Mouse (Mus musculus): Measurements from ENCODE around the gene Nudcd3.

DNA sequence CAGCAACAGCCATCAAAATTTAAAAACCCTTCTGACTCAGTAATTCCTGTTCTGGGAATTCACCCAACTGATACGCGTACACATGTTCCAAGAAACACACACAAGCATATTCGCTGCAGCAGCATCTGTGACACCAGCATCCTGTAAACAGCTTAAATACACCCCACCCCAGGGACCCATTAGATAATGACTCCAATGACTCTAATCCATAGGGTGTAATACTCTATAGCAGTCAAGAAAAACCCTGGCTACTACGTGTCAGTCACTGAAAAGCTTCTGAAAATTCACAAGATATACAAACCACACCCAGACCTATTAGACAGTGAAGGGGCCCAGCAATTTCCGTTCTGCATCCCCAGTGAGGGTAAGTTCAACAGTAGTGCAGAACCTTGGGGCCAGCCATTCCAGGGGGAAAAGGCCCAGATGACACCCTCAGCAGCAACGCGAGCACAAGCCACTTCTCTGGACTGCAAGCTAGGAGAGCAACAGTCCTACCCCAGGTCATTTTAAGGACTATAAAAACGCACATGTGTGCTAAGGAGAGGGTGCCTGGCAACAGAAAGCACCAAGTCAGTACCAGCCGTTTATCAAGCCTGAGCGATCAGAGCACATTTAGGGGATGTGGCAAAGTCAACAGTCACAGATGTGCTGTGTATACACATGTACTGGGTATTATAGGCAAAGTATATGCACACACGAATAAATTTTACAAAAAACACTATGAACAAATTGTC, 15.8 kb downstream of the Nudcd3 start:
- TF ChIP-seq CTCF (IDR thresholded peaks at IDR 0.05; ENCODE audit: low read depth): no peak
- no peak for TF ChIP-seq EP300 (IDR thresholded peaks at IDR 0.05; ENCODE audit: low read depth)

All from heart, postnatal 0 days (tissue).